Mouse (Mus musculus) C3H10T1/2 (cell line): ENCODE results near the gene Klk1b3. TPM values are rescaled to one million over a fixed set of nuclear protein-coding genes. Genes with fewer than 3 reads are reported as not detected.

ENCODE experiments used
- polyA plus RNA-seq, 2 experiments: library from polyadenylated mRNA; unstranded; fragments of >200 nt; fragmentation: generic; extraction: Trizol; gene quantifications; one replicate each; pipeline ENCODE4 v1.2.1; 2012; ENCODE audit warnings: missing spikeins in 2 of 2

The Klk1b3 gene
- not detected for polyA plus RNA-seq

DNA sequence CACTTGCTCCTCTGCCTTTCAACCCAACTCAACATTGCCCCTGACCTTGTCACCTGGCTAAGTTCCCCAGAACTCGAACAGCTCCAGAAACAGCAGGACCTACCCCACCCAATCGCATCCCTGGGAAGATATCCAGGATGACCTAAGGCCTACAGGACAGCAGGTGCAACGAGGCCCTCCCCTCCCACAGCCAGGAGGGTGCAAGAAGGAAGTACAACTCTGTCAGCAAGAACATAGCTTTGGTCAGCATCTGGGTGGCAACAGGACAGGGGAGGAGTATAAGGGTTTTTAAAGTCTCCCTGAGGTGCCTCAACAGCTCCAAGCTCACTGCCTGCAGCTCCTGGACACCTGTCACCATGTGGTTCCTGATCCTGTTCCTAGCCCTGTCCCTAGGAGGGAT, at the start of gene Klk1b3:
Gene Klk1b3 (plus strand): TSS at position 301 of the 400 bp plus-strand sequence.

DNA sequence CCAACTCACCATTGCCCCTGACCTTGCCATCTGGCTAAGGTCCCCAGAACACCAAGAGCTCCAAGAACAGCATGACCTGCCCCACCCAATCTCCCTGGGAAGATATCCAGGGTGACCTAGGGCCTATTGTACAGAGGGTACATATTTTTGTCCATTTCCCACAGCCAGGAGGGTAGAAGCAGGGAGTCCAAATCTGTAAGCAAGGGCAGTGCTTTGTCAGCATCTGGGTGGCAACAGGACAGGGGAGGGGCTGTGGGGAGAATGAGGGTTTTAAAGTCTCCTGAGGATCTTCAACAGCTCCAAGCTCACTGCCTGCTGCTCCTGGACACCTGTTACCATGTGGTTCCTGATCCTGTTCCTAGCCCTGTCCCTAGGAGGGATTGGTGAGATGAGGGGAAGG, 10.1 kb upstream of the Klk1b3 start, which contains the start of gene Klk1b24:
Gene Klk1b24 (plus strand): TSS at position 301 of the 400 bp plus-strand sequence.

GRCm38 (mm10) chr7:44207135-44207534, 9.1 kb downstream of the Klk1b3 start, which contains the start of gene Klk1b4:
Klk1b4 (plus strand) TSS chr7:44207435.

GRCm38 (mm10) chr7:44215645-44216044, 17.7 kb downstream of the Klk1b3 start, which contains the start of gene Klk1b5:
Klk1b5 (plus strand) TSS chr7:44215945.

GRCm38 (mm10) chr7:44225076-44225475, 27.1 kb downstream of the Klk1b3 start, which contains the start of gene Klk1:
Klk1 (plus strand) TSS chr7:44225360.

DNA sequence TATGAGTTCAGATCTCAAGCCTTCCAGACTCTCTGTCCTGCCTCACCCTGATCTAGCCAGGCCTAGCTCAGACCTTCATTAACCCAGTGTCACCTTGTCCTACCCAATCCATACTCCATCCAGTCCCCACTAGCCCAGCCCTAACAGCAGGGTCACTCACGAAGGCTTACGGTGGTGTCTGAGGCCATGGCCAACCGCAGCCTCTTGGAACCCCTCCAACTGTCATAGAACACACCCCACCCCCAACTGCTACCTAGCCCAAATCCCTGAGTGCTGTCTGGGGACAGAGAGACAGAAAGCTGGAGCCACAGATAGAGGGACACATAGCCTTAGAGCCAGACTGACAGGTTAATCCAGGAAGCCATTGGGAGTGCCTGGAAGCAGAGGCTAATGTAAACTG, 37.9 kb downstream of the Klk1b3 start, which contains the start of gene Gm36864:
Gene Gm36864 (plus strand): TSS at position 269 of the 400 bp plus-strand sequence.

DNA sequence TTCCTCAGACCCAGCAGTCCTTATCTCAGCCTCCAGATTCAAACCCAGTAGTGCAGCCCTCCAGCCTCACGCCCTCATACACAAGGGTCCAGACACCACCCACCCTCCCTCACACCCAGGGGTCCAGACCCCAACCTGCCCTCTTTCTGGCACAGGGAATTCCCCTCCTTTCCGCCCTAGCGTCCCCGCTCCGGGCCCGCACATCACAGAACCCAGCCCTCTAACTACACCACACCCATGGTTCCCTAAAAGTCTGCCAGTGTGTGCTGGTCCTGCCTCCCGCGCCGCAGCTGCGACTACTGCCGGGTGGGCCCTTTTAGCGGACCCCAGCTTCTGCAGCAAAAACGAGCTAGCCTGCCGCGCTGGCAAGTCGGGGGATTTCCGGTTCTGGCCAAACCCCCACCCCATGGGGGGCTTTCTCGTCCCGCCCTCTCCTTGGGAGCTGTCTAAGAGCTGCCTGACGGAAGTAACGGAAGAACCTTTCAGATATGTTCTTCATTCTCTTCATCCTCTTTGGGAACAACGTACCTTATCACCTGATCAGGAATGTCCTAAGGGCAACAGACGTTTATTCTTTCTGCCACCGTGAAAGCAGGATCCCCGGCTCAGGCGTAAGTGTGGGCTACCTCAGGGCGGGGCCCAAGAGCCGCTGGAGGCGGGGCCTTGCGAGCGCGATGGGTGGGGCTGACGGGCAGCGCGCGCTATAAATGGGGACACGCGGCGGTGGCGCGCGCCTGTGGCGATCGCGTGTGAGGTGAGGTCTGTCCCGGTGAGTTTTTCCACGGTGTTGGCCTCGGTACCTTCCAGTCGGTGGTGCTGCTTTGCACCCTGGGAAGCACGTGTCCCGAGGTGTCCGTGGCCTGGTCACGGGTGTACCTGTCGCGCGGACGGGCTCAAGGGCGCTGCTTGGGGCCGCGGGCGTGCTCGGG, 48.3 kb downstream of the Klk1b3 start, which contains the start of the genes 1700028J19Rik and 2410002F23Rik:
Gene 1700028J19Rik (minus strand): TSS at position 641 of the 929 bp plus-strand sequence.
Gene 2410002F23Rik (plus strand): TSS at position 668 of the 929 bp plus-strand sequence.

Other genes with a start within 250 kb of the Klk1b3 start
- gene Klk1b8, start 247.5 kb upstream of the Klk1b3 start, polyA plus RNA-seq = not detected
- not detected for gene Klk1b1, start 231.4 kb upstream of the Klk1b3 start, polyA plus RNA-seq
- not detected for gene Klk1b9, start 222.1 kb upstream of the Klk1b3 start, polyA plus RNA-seq
- not detected for gene Klk1b11, start 202.3 kb upstream of the Klk1b3 start, polyA plus RNA-seq
- not detected for gene Klk1b26, start 186.0 kb upstream of the Klk1b3 start, polyA plus RNA-seq
- not detected for gene Klk1b27, start 145.9 kb upstream of the Klk1b3 start, polyA plus RNA-seq
- gene Klk1b21, start 95.9 kb upstream of the Klk1b3 start, polyA plus RNA-seq = not detected
- under 1 TPM in 1 of 2 experiments, not detected in 1; 0.44 TPM for gene Klk1b22, start 85.5 kb upstream of the Klk1b3 start, polyA plus RNA-seq
- gene Klk1b16, start 61.4 kb upstream of the Klk1b3 start, polyA plus RNA-seq = not detected
- gene Klk1b24, start 10.0 kb upstream of the Klk1b3 start, polyA plus RNA-seq = under 1 TPM in 1 of 2 experiments, not detected in 1; 0.08 TPM
- not detected for gene Klk1b4, start 9.2 kb downstream of the Klk1b3 start, polyA plus RNA-seq
- gene Klk1b5, start 17.8 kb downstream of the Klk1b3 start, polyA plus RNA-seq = not detected
- not detected for gene Klk1, start 27.2 kb downstream of the Klk1b3 start, polyA plus RNA-seq
- not detected for gene Gm36864, start 38.0 kb downstream of the Klk1b3 start, polyA plus RNA-seq
- under 1 TPM; 0.89 to 0.97 TPM for gene 1700028J19Rik, start 48.5 kb downstream of the Klk1b3 start, polyA plus RNA-seq
- gene 2410002F23Rik, start 48.5 kb downstream of the Klk1b3 start, polyA plus RNA-seq = 10 to 100 TPM; 21.2 to 41.3 TPM
- gene Acp4, start 59.2 kb downstream of the Klk1b3 start, polyA plus RNA-seq = under 1 TPM in 1 of 2 experiments, not detected in 1; 0.04 TPM
- not detected for gene Gm15517, start 63.3 kb downstream of the Klk1b3 start, polyA plus RNA-seq
- gene Clec11a, start 108.7 kb downstream of the Klk1b3 start, polyA plus RNA-seq = 1 to 10 TPM in 1 of 2 experiments, under 1 TPM in 1; 0.39 to 2.5 TPM
- gene Shank1, start 112.1 kb downstream of the Klk1b3 start, polyA plus RNA-seq = under 1 TPM in 1 of 2 experiments, not detected in 1; 0.07 TPM
- gene Syt3, start 185.9 kb downstream of the Klk1b3 start, polyA plus RNA-seq = under 1 TPM; 0.01 to 0.21 TPM
- under 1 TPM; 0.04 to 0.28 TPM for gene 1700008O03Rik, start 187.6 kb downstream of the Klk1b3 start, polyA plus RNA-seq
- gene Lrrc4b, start 230.8 kb downstream of the Klk1b3 start, polyA plus RNA-seq = under 1 TPM; 0.01 to 0.22 TPM